Mouse (Mus musculus): Measurements from ENCODE around the gene Lrrc27.

DNA sequence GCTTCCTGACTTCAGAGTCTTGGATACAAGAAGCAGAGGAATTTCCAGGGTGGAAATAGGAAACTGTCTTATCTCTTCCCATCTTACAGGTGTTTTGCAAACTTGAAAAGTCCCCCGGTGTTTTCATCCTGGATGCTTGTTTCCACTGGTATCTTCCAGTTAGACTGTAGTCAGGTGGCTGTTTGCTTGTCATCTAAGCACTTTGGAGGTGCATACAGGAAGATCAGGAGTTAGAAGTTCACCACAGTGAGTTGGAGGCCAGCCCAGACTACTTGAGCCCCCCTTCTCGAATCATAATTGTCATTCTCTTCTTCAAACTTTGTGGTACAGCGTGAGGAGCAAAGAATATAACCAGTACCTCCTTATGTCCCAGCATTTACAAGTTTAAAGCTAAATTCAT, 1.4 kb downstream of the Lrrc27 start:
- no peak for TF ChIP-seq ZC3H11A (IDR thresholded peaks at IDR 0.05; ENCODE audit: borderline replicate concordance, low read depth, low read length)
- no peak for TF ChIP-seq MAFK (IDR thresholded peaks at IDR 0.05; ENCODE audit: insufficient read depth, low read depth, low read length)
- TF ChIP-seq ZNF384 (IDR thresholded peaks at IDR 0.05; ENCODE audit: low read depth, low read length) = no peak
- no peak for TF ChIP-seq HCFC1 (IDR thresholded peaks at IDR 0.05; ENCODE audit: borderline replicate concordance, insufficient read depth, low read length)
- TF ChIP-seq CHD2 (IDR thresholded peaks at IDR 0.05; ENCODE audit: low read depth, low read length) = no peak
